Mouse (Mus musculus) small intestine, adult 2 months (tissue): Measurements from ENCODE around the gene Nav1. TPM values are rescaled to one million over a fixed set of nuclear protein-coding genes. Genes with fewer than 3 reads are reported as not detected.
"Not testable (repeated sequence)": the region's sequence is repeated elsewhere in the genome, so short reads cannot be mapped to it uniquely, and the experiment has no call there.

Experiments used
- H3K27ac ChIP-seq: fragments of 200-500 bp; 2 replicates; pipeline ENCODE4 v1.5.1; 2012; ENCODE audit warnings: low read depth, low read length, control low read depth, inconsistent platforms; ENCODE audit not compliant: insufficient read depth
- H3K27me3 ChIP-seq: fragments of 200-500 bp; 2 replicates; pipeline ENCODE4 v1.6.1; 2012; ENCODE audit warnings: mild to moderate bottlenecking, moderate library complexity, low read length, inconsistent platforms; ENCODE audit not compliant: control insufficient read depth, insufficient read depth
- H3K36me3 ChIP-seq: fragments of 200-500 bp; 2 replicates; pipeline ENCODE4 v1.6.1; 2012; ENCODE audit warnings: mild to moderate bottlenecking, low read length, control low read depth, inconsistent platforms; ENCODE audit not compliant: control insufficient read depth, insufficient read depth
- H3K4me1 ChIP-seq: fragments of 200-500 bp; 2 replicates; pipeline ENCODE4 v1.6.1; 2012; ENCODE audit warnings: low read length, inconsistent platforms, mixed read lengths; ENCODE audit not compliant: control insufficient read depth, insufficient read depth, insufficient read length
- H3K4me3 ChIP-seq: fragments of 200-500 bp; 2 replicates; pipeline ENCODE4 v1.5.1; 2012; ENCODE audit warnings: low read depth, mild to moderate bottlenecking, control low read depth, inconsistent platforms, low read length, moderate library complexity
- CTCF ChIP-seq: fragments of 200-500 bp; IDR thresholded peaks from 2 replicates; pipeline ENCODE4 v1.5.1; 2012; ENCODE audit warnings: low read depth, mild to moderate bottlenecking, control low read depth, inconsistent platforms, low read length, moderate library complexity, mixed read lengths; ENCODE audit not compliant: insufficient replicate concordance, insufficient read length; ENCODE audit errors: extremely low read depth
- POLR2A ChIP-seq: fragments of 200-500 bp; IDR thresholded peaks from 2 replicates; pipeline ENCODE4 v1.6.1; 2012; ENCODE audit warnings: low read depth, mild to moderate bottlenecking, control low read depth, inconsistent platforms, low read length, moderate library complexity
- WGBS: fragments of 180-500 bp; shearing (Covaris S2); methylation state at CpG from one replicate; pipeline ENCODE4 v1.1.7; 2018; 5-methylcytosine and 5-hydroxymethylcytosine counted together
- polyA plus RNA-seq: library from polyadenylated mRNA; depleted of rRNA; stranded (reverse); fragments of >200 nt; gene quantifications from 2 replicates; pipeline ENCODE4 v1.2.3, GENCODE M21; 2012

Nav1 gene
- polyA plus RNA-seq, 1 experiment, result 6.2 TPM

DNA sequence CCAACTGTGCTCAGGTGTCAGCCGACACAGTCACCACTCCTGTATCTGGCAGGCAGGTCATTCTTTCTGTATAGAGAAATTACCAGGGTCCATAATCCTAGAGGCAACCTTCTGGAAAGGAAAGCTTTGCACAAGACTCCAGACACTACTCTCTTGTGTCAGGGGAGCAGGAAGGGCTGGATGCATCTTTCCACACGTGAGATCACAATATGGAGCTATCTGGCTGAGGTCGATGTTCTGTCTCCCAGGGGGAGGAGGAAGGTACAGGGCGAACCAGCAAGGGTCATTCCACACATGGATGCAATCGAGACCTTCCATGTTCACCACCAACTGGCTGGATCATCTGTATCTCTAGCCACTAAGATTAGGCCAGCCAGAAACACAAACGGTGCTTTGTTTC, 113.2 kb downstream of the Nav1 start:
- Histone ChIP-seq H3K36me3 (no peaks in the 10 kb centered on the region), H3K4me3 (no peak overlapping the region), H3K27me3 (no peaks in the 10 kb centered on the region), H3K4me1 (peaks cover 4% of the 10 kb centered on the region; the same call in 1 of the 2 replicates), H3K27ac (no peak overlapping the region)
- WGBS, result 78% methylated on average over 6 of the region's 6 CpGs
- no peak for TF ChIP-seq POLR2A
- TF ChIP-seq CTCF, result no peak

DNA sequence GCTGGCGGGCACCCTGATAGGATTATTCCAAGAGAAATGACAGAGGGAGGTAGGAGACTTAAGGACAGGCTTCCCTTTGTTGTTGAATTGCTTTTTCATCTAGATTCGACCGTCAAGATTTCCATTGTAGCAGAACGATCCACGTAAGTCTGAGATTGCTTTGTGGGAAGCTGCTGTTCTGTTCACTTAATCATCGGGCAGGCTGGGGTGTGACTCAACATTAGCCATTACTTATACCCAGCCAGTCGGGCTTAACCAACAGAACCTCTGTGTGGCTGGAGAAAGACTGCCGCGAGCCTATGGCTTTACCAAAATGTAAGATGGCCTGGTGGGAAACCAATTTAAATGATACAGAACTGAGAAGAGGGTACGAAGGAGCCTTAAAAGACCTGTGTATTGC, 114.7 kb downstream of the Nav1 start:
- Histone ChIP-seq H3K27me3 (no peaks in the 10 kb centered on the region), H3K4me1 (no peaks in the 10 kb centered on the region), H3K27ac (no peak overlapping the region), H3K36me3 (no peaks in the 10 kb centered on the region), H3K4me3 (no peak overlapping the region)
- TF ChIP-seq CTCF (no peak), POLR2A (no peak)
- 82% methylated on average over 10 of the region's 10 CpGs for WGBS

DNA sequence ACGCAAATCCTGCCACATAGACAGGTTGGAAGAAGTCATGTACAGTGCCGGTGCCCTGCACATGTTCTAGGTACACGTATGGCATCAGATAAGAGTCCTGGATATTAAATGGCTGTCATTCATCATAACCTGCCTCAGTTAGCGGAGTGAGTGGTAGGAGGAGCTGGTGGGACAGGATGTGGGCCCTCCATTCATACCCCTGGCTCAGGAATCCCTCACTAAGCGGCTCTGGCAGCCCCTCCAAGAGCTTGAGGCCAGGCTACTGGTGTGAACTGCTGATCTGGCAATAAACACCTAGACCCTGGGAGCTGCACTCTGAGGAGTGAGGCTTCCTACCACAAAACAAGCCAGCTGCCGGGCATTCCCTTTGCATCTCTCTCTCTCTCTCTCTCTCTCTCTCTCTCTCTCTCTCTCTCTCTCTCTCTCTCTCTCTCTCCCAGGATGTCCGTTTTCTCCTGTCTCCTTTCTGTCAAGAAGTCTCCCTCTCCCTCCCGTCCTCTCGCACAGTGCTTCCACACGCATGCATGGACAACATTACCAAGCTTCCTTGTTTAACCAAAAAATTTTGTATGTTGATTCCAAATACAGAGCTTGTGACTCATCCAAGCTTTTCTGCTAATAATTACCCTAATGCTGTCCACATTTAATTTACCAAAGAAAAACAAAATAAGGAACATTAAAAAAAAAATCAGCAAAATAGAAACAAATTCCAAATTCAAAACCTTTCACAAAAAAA, 116.0 kb downstream of the Nav1 start:
- Histone ChIP-seq H3K27ac (no peak overlapping the region), H3K27me3 (no peaks in the 10 kb centered on the region), H3K4me1 (no peaks in the 10 kb centered on the region), H3K4me3 (no peak overlapping the region), H3K36me3 (no peaks in the 10 kb centered on the region)
- WGBS, result 81% methylated on average over 10 of the region's 10 CpGs
- TF ChIP-seq POLR2A (no peak), CTCF (no peak)

DNA sequence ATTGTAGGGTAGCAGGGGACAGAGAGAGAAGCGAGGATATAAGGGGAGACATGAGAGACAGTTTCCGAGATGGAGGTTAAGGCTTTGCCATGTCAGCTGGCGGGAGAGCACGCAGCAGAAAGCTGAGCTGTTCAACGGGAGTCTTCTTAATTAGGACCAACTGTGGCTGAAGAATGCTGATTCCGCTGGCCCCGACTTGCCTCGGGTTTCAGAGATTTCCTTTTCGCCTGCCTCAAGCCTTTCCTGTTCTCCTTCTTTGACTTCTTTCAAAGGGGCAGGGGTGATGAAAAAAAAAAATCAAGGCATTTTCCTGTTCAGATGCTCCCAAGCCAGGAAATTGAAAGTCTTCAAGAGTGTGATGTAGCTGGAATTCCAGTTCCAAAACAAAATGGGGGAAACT, 118.2 kb downstream of the Nav1 start:
- no peaks in the 10 kb centered on the region for H3K36me3 ChIP-seq

DNA sequence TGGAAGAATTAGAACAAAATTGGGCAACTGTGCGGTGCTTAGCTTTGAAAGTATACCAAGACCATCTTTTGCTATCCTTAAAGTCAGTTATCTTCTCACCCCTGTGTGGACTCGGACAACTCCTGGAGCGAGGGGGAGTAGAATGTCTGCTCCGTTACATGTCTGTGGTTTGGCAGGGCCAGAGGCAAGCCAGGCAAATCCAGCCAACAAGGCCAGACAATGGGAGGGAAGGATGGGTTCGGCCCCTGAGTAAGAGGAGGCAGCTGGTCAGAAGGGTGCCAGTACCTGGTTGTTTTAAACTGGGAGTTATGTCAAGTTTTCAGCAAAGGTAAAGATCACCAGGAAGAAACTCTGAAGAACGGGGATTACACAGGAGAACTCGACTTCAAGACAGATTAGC, 121.9 kb downstream of the Nav1 start:
- no peak for TF ChIP-seq POLR2A
- no peak for TF ChIP-seq CTCF
- Histone ChIP-seq H3K4me1 (no peaks in the 10 kb centered on the region), H3K4me3 (no peak overlapping the region), H3K36me3 (no peaks in the 10 kb centered on the region), H3K27me3 (no peaks in the 10 kb centered on the region), H3K27ac (no peak overlapping the region)
- WGBS, result 89% methylated on average over 7 of the region's 7 CpGs

More for the DNA sequence above, 118.2 kb downstream of the Nav1 start:
- no peaks in the 10 kb centered on the region for H3K4me1 ChIP-seq
- 90% methylated on average over 9 of the region's 9 CpGs for WGBS
- no peak for TF ChIP-seq CTCF
- TF ChIP-seq POLR2A, result no peak
- no peaks in the 10 kb centered on the region for H3K27me3 ChIP-seq
- no peak overlapping the region for H3K27ac ChIP-seq
- no peak overlapping the region for H3K4me3 ChIP-seq

DNA sequence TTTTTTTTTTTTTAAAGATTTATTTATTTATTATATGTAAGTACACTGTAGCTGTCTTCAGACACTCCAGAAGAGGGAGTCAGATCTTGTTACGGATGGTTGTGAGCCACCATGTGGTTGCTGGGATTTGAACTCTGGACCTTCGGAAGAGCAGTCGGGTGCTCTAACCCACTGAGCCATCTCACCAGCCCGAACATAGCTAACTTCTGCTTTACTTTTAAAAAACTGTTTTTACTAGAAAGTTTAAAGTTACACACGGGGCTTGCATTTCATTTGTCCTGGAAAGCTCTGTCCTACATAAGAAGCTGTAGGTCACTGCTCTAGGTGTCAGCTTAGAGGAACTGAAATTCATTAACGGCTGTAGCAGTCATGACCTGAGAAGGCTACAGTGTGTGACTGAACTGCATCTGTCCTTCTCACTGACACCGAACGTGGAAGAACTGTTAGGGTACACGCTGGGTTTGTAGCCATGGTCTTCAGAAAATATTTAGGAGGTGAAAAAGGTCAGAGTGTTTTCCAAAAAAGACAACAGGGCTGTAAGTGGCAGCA, 122.5 kb downstream of the Nav1 start:
- H3K4me1 ChIP-seq, H3K36me3 ChIP-seq, H3K27ac ChIP-seq, H3K4me3 ChIP-seq, H3K27me3 ChIP-seq: not testable (repeated sequence)
- 89% methylated on average over 9 of the region's 9 CpGs for WGBS

DNA sequence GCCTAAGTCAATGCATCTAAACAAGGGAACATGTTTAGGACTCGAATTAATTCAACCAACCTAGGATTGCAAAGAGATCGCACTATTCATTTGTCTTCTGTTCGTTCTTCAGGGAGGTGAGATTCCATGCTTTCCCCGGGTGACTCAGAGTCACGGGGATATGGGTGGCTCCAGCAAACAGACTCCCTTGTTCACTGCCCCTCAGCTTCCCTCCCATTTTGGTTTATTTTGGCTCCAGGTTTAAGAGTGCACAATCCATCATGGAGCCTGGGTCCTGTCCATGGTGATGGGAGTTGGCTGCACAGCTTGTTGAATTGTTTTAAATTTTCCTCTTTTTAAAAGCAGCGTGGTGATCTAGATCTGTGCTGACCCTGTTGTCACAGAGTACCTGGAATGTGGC, 123.1 kb downstream of the Nav1 start:
- H3K36me3 ChIP-seq, result no peaks in the 10 kb centered on the region
- WGBS, result 93% methylated on average over 6 of the region's 6 CpGs

More for the DNA sequence above, 123.1 kb downstream of the Nav1 start:
- Histone ChIP-seq H3K27ac (no peak overlapping the region), H3K4me3 (no peak overlapping the region), H3K4me1 (no peaks in the 10 kb centered on the region), H3K27me3 (no peaks in the 10 kb centered on the region)
- TF ChIP-seq CTCF (no peak), POLR2A (no peak)
